ENCODE assay signal across 13 mouse cellular contexts in the genomic region with DNA sequence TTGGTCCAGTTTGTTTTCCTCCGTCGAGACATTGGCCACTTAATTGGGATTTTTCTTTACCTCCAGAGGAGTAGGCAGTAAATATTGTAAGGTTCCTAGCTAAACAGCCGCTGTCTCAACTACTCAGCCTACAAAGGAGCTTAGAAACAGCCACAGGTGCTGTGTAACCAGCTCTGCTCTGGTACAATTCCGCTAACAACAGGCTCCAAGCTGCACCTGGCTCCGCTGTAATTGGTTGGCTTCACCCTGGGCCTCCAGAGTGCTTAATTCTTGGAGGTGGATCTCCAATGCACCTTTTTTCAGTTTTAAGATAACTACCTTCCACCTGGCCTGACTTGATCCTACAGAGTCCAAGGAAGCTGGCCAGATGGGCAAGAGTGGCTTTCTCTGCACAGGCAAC. TPM values are rescaled to one million over a fixed set of nuclear protein-coding genes. Genes with fewer than 3 reads are reported as not detected.
A peak's percentile ranks its signal among the peaks of the same experiment; 100 is the strongest.
DNase-seq lines count a peak whose midpoint lies in the region; ATAC-seq and TF ChIP-seq lines count a peak whose summit lies in the region.
"Had no signal": no experiment of that assay in that cellular context is flagged by ENCODE, and none has a peak within 500 bp of the region (broad histone marks: within the 10 kb centered on the region; RNA-seq: fewer than 3 reads in every experiment).

No protein-coding gene starts in this region.

- no peaks in the 10 kb centered on the region for H3K9me3 ChIP-seq in intestine, embryonic 14.5 days (ENCODE audit: control insufficient read depth, low read length)
- no peaks in the 10 kb centered on the region for H3K9me3 ChIP-seq in intestine, postnatal 0 days (ENCODE audit: control insufficient read depth)
- H3K9me3 ChIP-seq in embryonic facial prominence, embryonic 13.5 days = no peaks in the 10 kb centered on the region
- no peaks in the 10 kb centered on the region for H3K9me3 ChIP-seq in hindbrain, embryonic 14.5 days (ENCODE audit: control insufficient read depth, low read length)
- no peaks in the 10 kb centered on the region for H3K9me3 ChIP-seq in stomach, postnatal 0 days (ENCODE audit: control insufficient read depth, low read length)
- H3K9me3 ChIP-seq: liver, embryonic 13.5 days had no signal

- no peak overlapping the region for H3K4me3 ChIP-seq in intestine, embryonic 14.5 days (ENCODE audit: low read depth, low read length)
- no peak overlapping the region for H3K4me3 ChIP-seq in intestine, postnatal 0 days (ENCODE audit: low read depth, low read length)
- no peak overlapping the region for H3K4me3 ChIP-seq in embryonic facial prominence, embryonic 13.5 days
- no peak overlapping the region for H3K4me3 ChIP-seq in hindbrain, embryonic 14.5 days (replicated peaks; ENCODE audit: low read length)
- no peak overlapping the region for H3K4me3 ChIP-seq in stomach, postnatal 0 days (ENCODE audit: low read depth, low read length)
- H3K4me3 ChIP-seq: liver, embryonic 13.5 days had no signal

- peaks cover 44% of the 10 kb centered on the region for H3K36me3 ChIP-seq in intestine, embryonic 14.5 days (ENCODE audit: control insufficient read depth, insufficient read depth, low read length)
- peaks cover 32% of the 10 kb centered on the region; the same call in 1 of the 2 replicates for H3K36me3 ChIP-seq in intestine, postnatal 0 days (ENCODE audit: control insufficient read depth, insufficient read depth)
- H3K36me3 ChIP-seq in embryonic facial prominence, embryonic 13.5 days = peaks cover 67% of the 10 kb centered on the region
- H3K36me3 ChIP-seq in hindbrain, embryonic 14.5 days (replicated peaks; ENCODE audit: control insufficient read depth, insufficient read depth) = peaks cover 64% of the 10 kb centered on the region
- peaks cover 17% of the 10 kb centered on the region for H3K36me3 ChIP-seq in stomach, postnatal 0 days (ENCODE audit: control insufficient read depth, insufficient read depth, low read length)

- H3K9ac ChIP-seq in intestine, embryonic 14.5 days (ENCODE audit: low read length) = no peak overlapping the region
- no peak overlapping the region for H3K9ac ChIP-seq in intestine, postnatal 0 days (ENCODE audit: low read depth, low read length)
- H3K9ac ChIP-seq in embryonic facial prominence, embryonic 13.5 days = no peak overlapping the region
- no peak overlapping the region for H3K9ac ChIP-seq in hindbrain, embryonic 14.5 days
- no peak overlapping the region for H3K9ac ChIP-seq in stomach, postnatal 0 days (ENCODE audit: low read length)
- H3K9ac ChIP-seq: liver, embryonic 13.5 days had no signal

- no peak overlapping the region for H3K4me2 ChIP-seq in intestine, embryonic 14.5 days (ENCODE audit: low read length)
- H3K4me2 ChIP-seq in intestine, postnatal 0 days (replicated peaks; ENCODE audit: low read depth) = no peak overlapping the region
- H3K4me2 ChIP-seq in embryonic facial prominence, embryonic 13.5 days = no peak overlapping the region
- H3K4me2 ChIP-seq in hindbrain, embryonic 14.5 days (replicated peaks) = no peak overlapping the region
- H3K4me2 ChIP-seq in stomach, postnatal 0 days (replicated peaks; ENCODE audit: low read depth) = no peak overlapping the region
- H3K4me2 ChIP-seq: heart, embryonic 11.5 days; liver, embryonic 13.5 days had no signal

- 93% methylated on average over 5 of the region's 5 CpGs for WGBS in intestine, embryonic 14.5 days
- WGBS in intestine, postnatal 0 days = 89% methylated on average over 5 of the region's 5 CpGs
- WGBS in embryonic facial prominence, embryonic 13.5 days = 85% methylated on average over 5 of the region's 5 CpGs
- 92% methylated on average over 5 of the region's 5 CpGs for WGBS in hindbrain, embryonic 14.5 days
- WGBS in stomach, postnatal 0 days = 92% methylated on average over 5 of the region's 5 CpGs

- H3K27ac ChIP-seq in intestine, embryonic 14.5 days (ENCODE audit: low read depth) = peak overlapping the region; percentile 55
- H3K27ac ChIP-seq in intestine, postnatal 0 days (ENCODE audit: low read depth, low read length) = no peak overlapping the region
- H3K27ac ChIP-seq in embryonic facial prominence, embryonic 13.5 days = peak overlapping the region; percentile 55
- peak overlapping the region; percentile 58; the same call in 1 of the 2 replicates for H3K27ac ChIP-seq in hindbrain, embryonic 14.5 days
- peak overlapping the region; percentile 85; the same call in 1 of the 2 replicates for H3K27ac ChIP-seq in stomach, postnatal 0 days (replicated peaks)
- H3K27ac ChIP-seq: liver, embryonic 13.5 days had no signal

- H3K27me3 ChIP-seq in intestine, embryonic 14.5 days (replicated peaks; ENCODE audit: control insufficient read depth, insufficient read depth, low read length) = no peaks in the 10 kb centered on the region
- H3K27me3 ChIP-seq in intestine, postnatal 0 days (replicated peaks; ENCODE audit: control insufficient read depth, insufficient read depth, low read length) = no peaks in the 10 kb centered on the region
- no peaks in the 10 kb centered on the region for H3K27me3 ChIP-seq in embryonic facial prominence, embryonic 13.5 days
- H3K27me3 ChIP-seq in hindbrain, embryonic 14.5 days (ENCODE audit: control insufficient read depth, insufficient read depth, low read length) = no peaks in the 10 kb centered on the region
- no peaks in the 10 kb centered on the region for H3K27me3 ChIP-seq in stomach, postnatal 0 days (ENCODE audit: control insufficient read depth, insufficient read depth, low read length)
- H3K27me3 ChIP-seq: liver, embryonic 13.5 days had no signal

- 0 out of 2 replicates have a peak, but pooled peaks cover 6% of the 10 kb centered on the region for H3K4me1 ChIP-seq in intestine, embryonic 14.5 days (replicated peaks; ENCODE audit: control insufficient read depth, insufficient read depth, low read length)
- H3K4me1 ChIP-seq in intestine, postnatal 0 days (replicated peaks; ENCODE audit: control insufficient read depth, insufficient read depth, low read length) = no peaks in the 10 kb centered on the region
- peaks cover 34% of the 10 kb centered on the region for H3K4me1 ChIP-seq in embryonic facial prominence, embryonic 13.5 days
- peaks cover 9% of the 10 kb centered on the region; the same call in 1 of the 2 replicates for H3K4me1 ChIP-seq in hindbrain, embryonic 14.5 days (replicated peaks; ENCODE audit: control insufficient read depth, insufficient read depth, low read length)
- H3K4me1 ChIP-seq in stomach, postnatal 0 days (replicated peaks; ENCODE audit: control insufficient read depth, insufficient read depth) = no peaks in the 10 kb centered on the region
- H3K4me1 ChIP-seq: liver, embryonic 13.5 days had no signal

- no peak for TF ChIP-seq CTCF in intestine, postnatal 0 days (IDR thresholded peaks at IDR 0.05; ENCODE audit: low read depth)
- TF ChIP-seq CTCF in stomach, postnatal 0 days (IDR thresholded peaks at IDR 0.05; ENCODE audit: low read depth) = no peak

- TF ChIP-seq EP300 in stomach, postnatal 0 days (optimal IDR thresholded peaks at IDR 0.05) = no peak

- no peak for DNase-seq in intestine, embryonic 14.5 days (ENCODE audit: low spot score)
- no peak for DNase-seq in hindbrain, embryonic 14.5 days (ENCODE audit: low spot score)
- no peak for DNase-seq in stomach, postnatal 0 days (ENCODE audit: low spot score)
- no peak for DNase-seq in liver
- DNase-seq in adrenal gland, postnatal 14 days = no peak
- DNase-seq: cerebellum, adult 2 months; liver, embryonic 13.5 days; right cerebral cortex, postnatal 4 days had no signal

- no peak for ATAC-seq in intestine, embryonic 14.5 days (replicated peaks; ENCODE audit: low FRiP score, low TSS enrichment, low read depth)
- no peak for ATAC-seq in intestine, postnatal 0 days
- no peak for ATAC-seq in embryonic facial prominence, embryonic 13.5 days (ENCODE audit: insufficient number of reproducible peaks, insufficient read depth, low FRiP score, low TSS enrichment, low read depth)
- ATAC-seq in hindbrain, embryonic 14.5 days (ENCODE audit: low FRiP score) = no peak
- no peak for ATAC-seq in stomach, postnatal 0 days (ENCODE audit: low FRiP score, low TSS enrichment)

RNA-seq across cellular contexts. Expression of gene Pgpep1l, which starts 40.0 kb away (rescaled TPM):
- polyA plus RNA-seq in intestine, embryonic 14.5 days (2014; fragmentation: Nextera tagmentation; extraction: Ambion mirVana) = not detected in 2 replicates
- not detected in 2 replicates for polyA plus RNA-seq in intestine, postnatal 0 days (2015; fragmentation: Nextera tagmentation; extraction: Ambion mirVana)
- polyA plus RNA-seq in embryonic facial prominence, embryonic 13.5 days (2015; fragmentation: Nextera tagmentation; extraction: Ambion mirVana) = 0.31 TPM in 1 of 2 replicates, not detected in the other
- 0.21 TPM in 1 of 2 replicates, not detected in the other for polyA plus RNA-seq in hindbrain, embryonic 14.5 days (2014; fragmentation: Nextera tagmentation; extraction: Ambion mirVana)
- polyA plus RNA-seq in stomach, postnatal 0 days (2015; fragmentation: Nextera tagmentation; extraction: Ambion mirVana) = not detected in 2 replicates
- total RNA-seq in adrenal gland, postnatal 14 days (2021) = not detected in 2 replicates
- total RNA-seq: adrenal gland, postnatal 36 days; megakaryocyte-erythroid progenitor cell, adult 5-6 weeks had no signal
- polyA plus RNA-seq: heart, embryonic 11.5 days; liver, embryonic 13.5 days had no signal

RNA-seq across cellular contexts. Expression of gene Fam169b, which starts 49.6 kb away (rescaled TPM):
- 0.12 and 0.43 TPM in 2 replicates for polyA plus RNA-seq in intestine, embryonic 14.5 days (2014; fragmentation: Nextera tagmentation; extraction: Ambion mirVana)
- polyA plus RNA-seq in intestine, postnatal 0 days (2015; fragmentation: Nextera tagmentation; extraction: Ambion mirVana) = 0.18 and 0.35 TPM in 2 replicates
- polyA plus RNA-seq in embryonic facial prominence, embryonic 13.5 days (2015; fragmentation: Nextera tagmentation; extraction: Ambion mirVana) = 2.0 and 2.1 TPM in 2 replicates
- polyA plus RNA-seq in hindbrain, embryonic 14.5 days (2014; fragmentation: Nextera tagmentation; extraction: Ambion mirVana) = 0.09 and 0.17 TPM in 2 replicates
- polyA plus RNA-seq in stomach, postnatal 0 days (2015; fragmentation: Nextera tagmentation; extraction: Ambion mirVana) = 0.22 and 0.24 TPM in 2 replicates
- 1.4 and 2.4 TPM in 2 replicates for total RNA-seq in adrenal gland, postnatal 14 days (2021)
